Mouse (Mus musculus): Measurements from ENCODE around the gene Fndc8. TPM values are rescaled to one million over a fixed set of nuclear protein-coding genes. Genes with fewer than 3 reads are reported as not detected.
"Not testable (repeated sequence)": the region's sequence is repeated elsewhere in the genome, so short reads cannot be mapped to it uniquely, and the experiment has no call there.

The Fndc8 gene
- polyA plus RNA-seq, 1 experiment: 0.11 TPM

GRCm38 (mm10) chr11:82905816-82906215 is 13.9 kb downstream of the Fndc8 start:
- Histone ChIP-seq H3K4me1 (ENCODE audit: control insufficient read depth, insufficient read depth, low read length) (peaks cover 4% of the 10 kb centered on the region), H3K4me3 (replicated peaks; ENCODE audit: extremely low read depth, low read depth, low read length) (no peak overlapping the region)
- DNase-seq: no peak
- TF ChIP-seq CTCF (IDR thresholded peaks at IDR 0.05; ENCODE audit: insufficient read depth, low read length): no peak
- 90% methylated on average over 5 of the region's 5 CpGs for WGBS

GRCm38 (mm10) chr11:82907651-82908607 is 16.0 kb downstream of the Fndc8 start, which contains the start of gene Nle1:
TSS of gene Nle1 (minus strand) at chr11:82908411.
- TF ChIP-seq POLR2A (IDR thresholded peaks at IDR 0.05; ENCODE audit: borderline replicate concordance, extremely low read depth, low read depth, low read length) (peak; percentile 40; the same call in 1 of the 2 replicates), CTCF (IDR thresholded peaks at IDR 0.05; ENCODE audit: insufficient read depth, low read length) (peak; percentile 69)
- WGBS: 1% methylated on average over 73 of the region's 73 CpGs
- H3K4me3 ChIP-seq (replicated peaks; ENCODE audit: extremely low read depth, low read depth, low read length): peak within 1 kb of the TSS; percentile 80
- peaks cover 4% of the 10 kb centered on the region for H3K4me1 ChIP-seq (ENCODE audit: control insufficient read depth, insufficient read depth, low read length)
- peak; percentile 92 for DNase-seq

- TF ChIP-seq CTCF (IDR thresholded peaks at IDR 0.05; ENCODE audit: insufficient read depth, low read length): no peak
- no peak for TF ChIP-seq POLR2A (IDR thresholded peaks at IDR 0.05; ENCODE audit: borderline replicate concordance, extremely low read depth, low read depth, low read length)
- 69% methylated on average over 10 of the region's 10 CpGs for WGBS
Observed at GRCm38 (mm10) chr11:82908608-82908989, 16.7 kb downstream of the Fndc8 start.

GRCm38 (mm10) chr11:82910250-82910649 is 18.3 kb downstream of the Fndc8 start, which contains the start of gene Unc45b:
TSS of gene Unc45b (plus strand) at chr11:82910550.
- no peak for TF ChIP-seq CTCF (IDR thresholded peaks at IDR 0.05; ENCODE audit: insufficient read depth, low read length)
- no peak for TF ChIP-seq POLR2A (IDR thresholded peaks at IDR 0.05; ENCODE audit: borderline replicate concordance, extremely low read depth, low read depth, low read length)
- Histone ChIP-seq H3K4me1 (ENCODE audit: control insufficient read depth, insufficient read depth, low read length) (peaks cover 4% of the 10 kb centered on the region), H3K4me3 (replicated peaks; ENCODE audit: extremely low read depth, low read depth, low read length) (no peak within 1 kb of the TSS)
- no peak for DNase-seq
- WGBS: 80% methylated on average over 4 of the region's 4 CpGs

More at GRCm38 (mm10) chr11:82908608-82908989, 16.7 kb downstream of the Fndc8 start:
- no peak for DNase-seq
- H3K4me1 ChIP-seq (ENCODE audit: control insufficient read depth, insufficient read depth, low read length): peaks cover 4% of the 10 kb centered on the region
- H3K4me3 ChIP-seq (replicated peaks; ENCODE audit: extremely low read depth, low read depth, low read length): no peak overlapping the region

- TF ChIP-seq CTCF (IDR thresholded peaks at IDR 0.05; ENCODE audit: insufficient read depth, low read length) (no peak), POLR2A (IDR thresholded peaks at IDR 0.05; ENCODE audit: borderline replicate concordance, extremely low read depth, low read depth, low read length) (no peak)
- Histone ChIP-seq H3K4me1 (ENCODE audit: control insufficient read depth, insufficient read depth, low read length) (peaks cover 4% of the 10 kb centered on the region), H3K4me3 (replicated peaks; ENCODE audit: extremely low read depth, low read depth, low read length) (no peak overlapping the region)
- DNase-seq: no peak
- 68% methylated on average over 11 of the region's 11 CpGs for WGBS
Observed at GRCm38 (mm10) chr11:82910679-82911389, 18.9 kb downstream of the Fndc8 start.

GRCm38 (mm10) chr11:82914711-82915352 is 22.9 kb downstream of the Fndc8 start:
- peak; percentile 72 for DNase-seq
- no peak overlapping the region for H3K4me3 ChIP-seq (replicated peaks; ENCODE audit: extremely low read depth, low read depth, low read length)
- WGBS: 6% methylated on average over 16 of the region's 16 CpGs
- TF ChIP-seq CTCF (IDR thresholded peaks at IDR 0.05; ENCODE audit: insufficient read depth, low read length) (peak; percentile 98), POLR2A (IDR thresholded peaks at IDR 0.05; ENCODE audit: borderline replicate concordance, extremely low read depth, low read depth, low read length) (no peak)
- H3K4me1 ChIP-seq (ENCODE audit: control insufficient read depth, insufficient read depth, low read length): no peaks in the 10 kb centered on the region

- no peak for TF ChIP-seq CTCF (IDR thresholded peaks at IDR 0.05; ENCODE audit: insufficient read depth, low read length)
- no peak for TF ChIP-seq POLR2A (IDR thresholded peaks at IDR 0.05; ENCODE audit: borderline replicate concordance, extremely low read depth, low read depth, low read length)
Observed at GRCm38 (mm10) chr11:82920768-82921167, 28.8 kb downstream of the Fndc8 start.

GRCm38 (mm10) chr11:82921691-82922090 is 29.8 kb downstream of the Fndc8 start:
- no peaks in the 10 kb centered on the region for H3K4me1 ChIP-seq (ENCODE audit: control insufficient read depth, insufficient read depth, low read length)
- WGBS: 75% methylated on average over 4 of the region's 4 CpGs
- DNase-seq: no peak
- no peak overlapping the region for H3K4me3 ChIP-seq (replicated peaks; ENCODE audit: extremely low read depth, low read depth, low read length)
- no peak for TF ChIP-seq POLR2A (IDR thresholded peaks at IDR 0.05; ENCODE audit: borderline replicate concordance, extremely low read depth, low read depth, low read length)
- no peak for TF ChIP-seq CTCF (IDR thresholded peaks at IDR 0.05; ENCODE audit: insufficient read depth, low read length)

More at GRCm38 (mm10) chr11:82920768-82921167, 28.8 kb downstream of the Fndc8 start:
- H3K4me3 ChIP-seq (replicated peaks; ENCODE audit: extremely low read depth, low read depth, low read length): no peak overlapping the region
- no peaks in the 10 kb centered on the region for H3K4me1 ChIP-seq (ENCODE audit: control insufficient read depth, insufficient read depth, low read length)
- WGBS: 49% methylated on average over 10 of the region's 10 CpGs
- DNase-seq: no peak

- H3K4me3 ChIP-seq (replicated peaks; ENCODE audit: extremely low read depth, low read depth, low read length); DNase-seq; H3K4me1 ChIP-seq (ENCODE audit: control insufficient read depth, insufficient read depth, low read length): not testable (repeated sequence)
- WGBS: 36% methylated on average over 6 of the region's 6 CpGs
Observed at GRCm38 (mm10) chr11:82923910-82924309, 32.0 kb downstream of the Fndc8 start.
